8 mouse cellular contexts compared by ENCODE assay signal in genomic region chr8:86231994-86232393, GRCm38 (mm10).
DNase-seq lines count a peak whose midpoint lies in the region; ATAC-seq and TF ChIP-seq lines count a peak whose summit lies in the region.
"Not testable (repeated sequence)": the region's sequence is repeated elsewhere in the genome, so short reads cannot be mapped to it uniquely, and the experiment has no call there.

No protein-coding gene starts in this region.

- not testable (repeated sequence) for H3K27ac ChIP-seq in ES-Bruce4 (ENCODE audit: insufficient read depth, low read length); embryonic facial prominence, embryonic 11.5 days (replicated peaks; ENCODE audit: low read depth, low read length); hindbrain, postnatal 0 days; liver, postnatal 0 days (ENCODE audit: low read depth); stomach, postnatal 0 days (replicated peaks)

- peak; percentile 8 for TF ChIP-seq CTCF in ES-Bruce4 (IDR thresholded peaks at IDR 0.05; ENCODE audit: low read depth, low read length)
- TF ChIP-seq CTCF in hindbrain, postnatal 0 days (IDR thresholded peaks at IDR 0.05; ENCODE audit: low read depth) = peak; percentile 13; the same call in 1 of the 2 replicates
- TF ChIP-seq CTCF in liver, postnatal 0 days (IDR thresholded peaks at IDR 0.05; ENCODE audit: low read depth) = 0 out of 2 replicates have a peak, but pooled peaks have one; percentile 14
- peak; percentile 31 for TF ChIP-seq CTCF in stomach, postnatal 0 days (IDR thresholded peaks at IDR 0.05; ENCODE audit: low read depth)

- not testable (repeated sequence) for H3K9ac ChIP-seq in ES-Bruce4 (ENCODE audit: low read depth, poor library complexity, severe bottlenecking); embryonic facial prominence, embryonic 11.5 days (replicated peaks; ENCODE audit: low read length); hindbrain, postnatal 0 days (replicated peaks; ENCODE audit: low read length); liver, postnatal 0 days (replicated peaks); stomach, postnatal 0 days (ENCODE audit: low read length)

- H3K4me2 ChIP-seq in embryonic facial prominence, embryonic 11.5 days (ENCODE audit: low read depth, low read length); hindbrain, postnatal 0 days (ENCODE audit: low read depth, low read length); liver, postnatal 0 days (ENCODE audit: low read depth, low read length); stomach, postnatal 0 days (replicated peaks; ENCODE audit: low read depth): not testable (repeated sequence)

- H3K27me3 ChIP-seq in ES-Bruce4 (ENCODE audit: control insufficient read depth, insufficient read depth, low read length, poor library complexity, severe bottlenecking); embryonic facial prominence, embryonic 11.5 days (ENCODE audit: control insufficient read depth, insufficient read depth, low read length); hindbrain, postnatal 0 days (ENCODE audit: insufficient read depth, low read length); liver, postnatal 0 days (ENCODE audit: insufficient read depth, low read length); stomach, postnatal 0 days (ENCODE audit: control insufficient read depth, insufficient read depth, low read length): not testable (repeated sequence)

- H3K4me3 ChIP-seq in ES-Bruce4 (ENCODE audit: low read depth, low read length); embryonic facial prominence, embryonic 11.5 days (ENCODE audit: low read depth, low read length); hindbrain, postnatal 0 days (ENCODE audit: low read length); liver, postnatal 0 days (ENCODE audit: low read depth, low read length); stomach, postnatal 0 days (ENCODE audit: low read depth, low read length): not testable (repeated sequence)

- ATAC-seq in embryonic facial prominence, embryonic 11.5 days (replicated peaks; ENCODE audit: insufficient number of reproducible peaks, low FRiP score, low TSS enrichment, low read depth); hindbrain, postnatal 0 days; liver, postnatal 0 days; stomach, postnatal 0 days (ENCODE audit: low FRiP score, low TSS enrichment): not testable (repeated sequence)

- not testable (repeated sequence) for TF ChIP-seq POLR2A in ES-Bruce4 (IDR thresholded peaks at IDR 0.05; ENCODE audit: insufficient read depth, low read length)

- H3K9me3 ChIP-seq in ES-Bruce4 (replicated peaks; ENCODE audit: control insufficient read depth, insufficient read depth, low read length, poor library complexity, severe bottlenecking); embryonic facial prominence, embryonic 11.5 days (replicated peaks; ENCODE audit: control insufficient read depth, low read length); hindbrain, postnatal 0 days (ENCODE audit: low read length); liver, postnatal 0 days (ENCODE audit: low read length); stomach, postnatal 0 days (ENCODE audit: control insufficient read depth, low read length): not testable (repeated sequence)

- not testable (repeated sequence) for TF ChIP-seq EP300 in ES-Bruce4 (IDR thresholded peaks at IDR 0.05; ENCODE audit: insufficient read depth, low read depth, low read length); liver, postnatal 0 days (IDR thresholded peaks at IDR 0.05; ENCODE audit: low read depth); stomach, postnatal 0 days (optimal IDR thresholded peaks at IDR 0.05)

- H3K36me3 ChIP-seq in ES-Bruce4 (ENCODE audit: control insufficient read depth, insufficient read depth, low read length, poor library complexity, severe bottlenecking); embryonic facial prominence, embryonic 11.5 days (replicated peaks; ENCODE audit: control insufficient read depth, insufficient read depth, low read depth, low read length); hindbrain, postnatal 0 days (ENCODE audit: insufficient read depth, low read length); liver, postnatal 0 days (replicated peaks; ENCODE audit: insufficient read depth, low read length); stomach, postnatal 0 days (ENCODE audit: control insufficient read depth, insufficient read depth, low read length): not testable (repeated sequence)

- WGBS in embryonic facial prominence, embryonic 11.5 days = 84% methylated on average over 6 of the region's 6 CpGs
- WGBS in hindbrain, postnatal 0 days = 87% methylated on average over 6 of the region's 6 CpGs
- 73% methylated on average over 6 of the region's 6 CpGs for WGBS in liver, postnatal 0 days (ENCODE audit: insufficient replicate concordance)
- WGBS in stomach, postnatal 0 days = 80% methylated on average over 5 of the region's 6 CpGs

- peak; percentile 14 for DNase-seq in cerebellum, adult 9-10 months
- peak; percentile 9 for DNase-seq in embryonic facial prominence, embryonic 11.5 days (ENCODE audit: low spot score)
- DNase-seq in hindbrain, postnatal 0 days (ENCODE audit: low spot score); liver, postnatal 0 days; stomach, postnatal 0 days (ENCODE audit: low spot score): not testable (repeated sequence)
- DNase-seq in kidney, postnatal 10 days = peak; percentile 10
- DNase-seq in thymus, postnatal 4 days = peak; percentile 41

- not testable (repeated sequence) for H3K4me1 ChIP-seq in ES-Bruce4 (ENCODE audit: control insufficient read depth, insufficient read depth, low read length); embryonic facial prominence, embryonic 11.5 days (ENCODE audit: control insufficient read depth, insufficient read depth, low read length); hindbrain, postnatal 0 days (ENCODE audit: insufficient read depth, low read length); liver, postnatal 0 days (ENCODE audit: insufficient read depth); stomach, postnatal 0 days (replicated peaks; ENCODE audit: control insufficient read depth, insufficient read depth)
